Mouse (Mus musculus): ENCODE data around the gene Nthl1. TPM values are rescaled to one million over a fixed set of nuclear protein-coding genes. Genes with fewer than 3 reads are reported as not detected.
"Not testable (repeated sequence)": the region's sequence is repeated elsewhere in the genome, so short reads cannot be mapped to it uniquely, and the experiment has no call there.

The Nthl1 gene
- total and polyA plus RNA-seq, 2 experiments from 2014 or later = 5.7 to 10.0 TPM

- Histone ChIP-seq H3K4me3 (ENCODE audit: low read depth, low read length) (no peak overlapping the region), H3K9me3 (replicated peaks; ENCODE audit: control insufficient read depth, low read length) (no peaks in the 10 kb centered on the region), H3K36me3 (replicated peaks; ENCODE audit: control insufficient read depth, insufficient read depth, low read length) (no peaks in the 10 kb centered on the region), H3K27ac (ENCODE audit: low read depth) (no peak overlapping the region), H3K4me1 (ENCODE audit: control insufficient read depth, insufficient read depth) (peaks cover 27% of the 10 kb centered on the region), H3K4me2 (ENCODE audit: low read depth, low read length) (no peak overlapping the region), H3K9ac (replicated peaks; ENCODE audit: low read depth, low read length) (no peak overlapping the region), H3K27me3 (ENCODE audit: control insufficient read depth, insufficient read depth, low read length) (no peaks in the 10 kb centered on the region)
- DNase-seq (ENCODE audit: low spot score) = peak; percentile 62
- WGBS = 19% methylated on average over 6 of the region's 6 CpGs
- TF ChIP-seq EP300 (IDR thresholded peaks at IDR 0.05; ENCODE audit: low read depth) = no peak
- TF ChIP-seq CTCF (IDR thresholded peaks at IDR 0.05; ENCODE audit: low read depth) = peak; percentile 75
- ATAC-seq (ENCODE audit: insufficient read depth, low read depth) = no peak
Measured at GRCm38 (mm10) chr17:24667416-24667815, 34.9 kb downstream of the Nthl1 start.

- ATAC-seq (ENCODE audit: insufficient read depth, low read depth) = not testable (repeated sequence)
Measured at GRCm38 (mm10) chr17:24669214-24669544, 36.7 kb downstream of the Nthl1 start.

GRCm38 (mm10) chr17:24669545-24670245, 37.2 kb downstream of the Nthl1 start, which contains the start of gene Zfp598:
Zfp598 (plus strand) TSS chr17:24669687.
- TF ChIP-seq CTCF (IDR thresholded peaks at IDR 0.05; ENCODE audit: low read depth) (no peak), EP300 (IDR thresholded peaks at IDR 0.05; ENCODE audit: low read depth) (peak; percentile 41; the same call in 1 of the 2 replicates)
- Histone ChIP-seq H3K9me3 (replicated peaks; ENCODE audit: control insufficient read depth, low read length) (no peaks in the 10 kb centered on the region), H3K9ac (replicated peaks; ENCODE audit: low read depth, low read length) (peak within 1 kb of the TSS; percentile 88), H3K36me3 (replicated peaks; ENCODE audit: control insufficient read depth, insufficient read depth, low read length) (no peaks in the 10 kb centered on the region), H3K4me2 (ENCODE audit: low read depth, low read length) (peak within 1 kb of the TSS; percentile 92), H3K4me1 (ENCODE audit: control insufficient read depth, insufficient read depth) (peaks cover 29% of the 10 kb centered on the region), H3K27ac (ENCODE audit: low read depth) (peak within 1 kb of the TSS; percentile 77), H3K27me3 (ENCODE audit: control insufficient read depth, insufficient read depth, low read length) (no peaks in the 10 kb centered on the region), H3K4me3 (ENCODE audit: low read depth, low read length) (peak within 1 kb of the TSS; percentile 81)
- DNase-seq (ENCODE audit: low spot score) (peak; percentile 92), ATAC-seq (ENCODE audit: insufficient read depth, low read depth) (peak; percentile 97)
- under 1% methylated on average over 71 of the region's 80 CpGs for WGBS

More at GRCm38 (mm10) chr17:24669214-24669544, 36.7 kb downstream of the Nthl1 start:
- 6% methylated on average over 15 of the region's 15 CpGs for WGBS
- Histone ChIP-seq H3K4me3 (ENCODE audit: low read depth, low read length) (peak overlapping the region; percentile 81), H3K4me2 (ENCODE audit: low read depth, low read length) (peak overlapping the region; percentile 92), H3K4me1 (ENCODE audit: control insufficient read depth, insufficient read depth) (peaks cover 29% of the 10 kb centered on the region), H3K27ac (ENCODE audit: low read depth) (peak overlapping the region; percentile 77), H3K9ac (replicated peaks; ENCODE audit: low read depth, low read length) (peak overlapping the region; percentile 88)
- not testable (repeated sequence) for H3K9me3 ChIP-seq (replicated peaks; ENCODE audit: control insufficient read depth, low read length); H3K36me3 ChIP-seq (replicated peaks; ENCODE audit: control insufficient read depth, insufficient read depth, low read length); DNase-seq (ENCODE audit: low spot score); H3K27me3 ChIP-seq (ENCODE audit: control insufficient read depth, insufficient read depth, low read length)

- Histone ChIP-seq H3K27me3 (ENCODE audit: control insufficient read depth, insufficient read depth, low read length) (no peaks in the 10 kb centered on the region), H3K36me3 (replicated peaks; ENCODE audit: control insufficient read depth, insufficient read depth, low read length) (no peaks in the 10 kb centered on the region), H3K9me3 (replicated peaks; ENCODE audit: control insufficient read depth, low read length) (no peaks in the 10 kb centered on the region), H3K4me2 (ENCODE audit: low read depth, low read length) (peak overlapping the region; percentile 92), H3K4me1 (ENCODE audit: control insufficient read depth, insufficient read depth) (peaks cover 29% of the 10 kb centered on the region), H3K4me3 (ENCODE audit: low read depth, low read length) (peak overlapping the region; percentile 81), H3K9ac (replicated peaks; ENCODE audit: low read depth, low read length) (peak overlapping the region; percentile 88), H3K27ac (ENCODE audit: low read depth) (peak overlapping the region; percentile 77)
- WGBS = 10% methylated on average over 8 of the region's 8 CpGs
- DNase-seq (ENCODE audit: low spot score) (no peak), ATAC-seq (ENCODE audit: insufficient read depth, low read depth) (no peak)
- no peak for TF ChIP-seq EP300 (IDR thresholded peaks at IDR 0.05; ENCODE audit: low read depth)
- no peak for TF ChIP-seq CTCF (IDR thresholded peaks at IDR 0.05; ENCODE audit: low read depth)
Measured at GRCm38 (mm10) chr17:24670246-24670844, 37.9 kb downstream of the Nthl1 start.

GRCm38 (mm10) chr17:24671346-24671745, 38.9 kb downstream of the Nthl1 start:
- peaks cover 32% of the 10 kb centered on the region for H3K4me1 ChIP-seq (ENCODE audit: control insufficient read depth, insufficient read depth)
- no peaks in the 10 kb centered on the region for H3K27me3 ChIP-seq (ENCODE audit: control insufficient read depth, insufficient read depth, low read length)
- H3K4me3 ChIP-seq (ENCODE audit: low read depth, low read length) = no peak overlapping the region
- no peaks in the 10 kb centered on the region for H3K9me3 ChIP-seq (replicated peaks; ENCODE audit: control insufficient read depth, low read length)
- WGBS = 58% methylated on average over 5 of the region's 5 CpGs
- H3K9ac ChIP-seq (replicated peaks; ENCODE audit: low read depth, low read length) = no peak overlapping the region
- TF ChIP-seq CTCF (IDR thresholded peaks at IDR 0.05; ENCODE audit: low read depth) (no peak), EP300 (IDR thresholded peaks at IDR 0.05; ENCODE audit: low read depth) (no peak)
- peak overlapping the region; percentile 92; the same call in 1 of the 2 replicates for H3K4me2 ChIP-seq (ENCODE audit: low read depth, low read length)
- no peak overlapping the region for H3K27ac ChIP-seq (ENCODE audit: low read depth)
- no peak for DNase-seq (ENCODE audit: low spot score)
- no peak for ATAC-seq (ENCODE audit: insufficient read depth, low read depth)
- no peaks in the 10 kb centered on the region for H3K36me3 ChIP-seq (replicated peaks; ENCODE audit: control insufficient read depth, insufficient read depth, low read length)
